Mouse (Mus musculus) thymus, postnatal 0 days (tissue): ENCODE results near the gene Dnm1l. TPM values are rescaled to one million over a fixed set of nuclear protein-coding genes. Genes with fewer than 3 reads are reported as not detected.
"Not testable (repeated sequence)": the region's sequence is repeated elsewhere in the genome, so short reads cannot be mapped to it uniquely, and the experiment has no call there.

Experiments used
- DNase-seq: peaks from one replicate; pipeline ENCODE4 v3.0.0-alpha.2; 2015; ENCODE audit warnings: low spot score
- polyA plus RNA-seq: library from polyadenylated mRNA; unstranded; fragments of >200 nt; fragmentation: Nextera tagmentation; extraction: Ambion mirVana; gene quantifications from 2 replicates; pipeline ENCODE4 v1.2.1, GENCODE M21; 2015

Gene Dnm1l
- 45.9 and 49.6 TPM in 2 replicates for polyA plus RNA-seq

GRCm38 (mm10) chr16:16358481-16359100, at the start of gene Dnm1l:
Dnm1l (minus strand) TSS chr16:16358959.
- peak; percentile 90 for DNase-seq

- not testable (repeated sequence) for DNase-seq
Observed at GRCm38 (mm10) chr16:16367217-16367616, 8.5 kb upstream of the Dnm1l start.

GRCm38 (mm10) chr16:16359101-16359482, 333 bp upstream of the Dnm1l start:
- not testable (repeated sequence) for DNase-seq

- DNase-seq: peak; percentile 19
Observed at GRCm38 (mm10) chr16:16357908-16358307, 851 bp downstream of the Dnm1l start.

GRCm38 (mm10) chr16:16346420-16346819, 12.3 kb downstream of the Dnm1l start:
- DNase-seq: no peak

- DNase-seq: no peak
Observed at GRCm38 (mm10) chr16:16325775-16326336, 32.9 kb downstream of the Dnm1l start.

- no peak for DNase-seq
Observed at GRCm38 (mm10) chr16:16311319-16311718, 47.4 kb downstream of the Dnm1l start.

GRCm38 (mm10) chr16:16303888-16304287, 54.9 kb downstream of the Dnm1l start:
- DNase-seq: no peak

- peak; percentile 28 for DNase-seq
Observed at GRCm38 (mm10) chr16:16303138-16303827, 55.5 kb downstream of the Dnm1l start.

- peak; percentile 89 for DNase-seq
Observed at GRCm38 (mm10) chr16:16302369-16303137, 56.2 kb downstream of the Dnm1l start, which contains the start of gene Yars2. Yars2 (plus strand) TSS chr16:16302965.

GRCm38 (mm10) chr16:16273752-16274151, 85.0 kb downstream of the Dnm1l start:
- no peak for DNase-seq

- no peak for DNase-seq
Observed at GRCm38 (mm10) chr16:16272978-16273377, 85.8 kb downstream of the Dnm1l start.

GRCm38 (mm10) chr16:16262436-16262835, 96.3 kb downstream of the Dnm1l start:
- no peak for DNase-seq

Other genes with a start within 250 kb of the Dnm1l start
- gene Pkp2, start 145.6 kb downstream of the Dnm1l start, polyA plus RNA-seq: 0.33 and 0.37 TPM in 2 replicates
- 31.0 and 33.2 TPM in 2 replicates for gene Yars2, start 56.0 kb downstream of the Dnm1l start, polyA plus RNA-seq
- 2.3 and 2.9 TPM in 2 replicates for gene Fgd4, start 241.6 kb upstream of the Dnm1l start, polyA plus RNA-seq